Mouse (Mus musculus): ENCODE data around the gene Armcx6.

GRCm38 (mm10) chrX:134752584-134752983, 1.4 kb upstream of the Armcx6 start:
- TF ChIP-seq CTCF (IDR thresholded peaks at IDR 0.05; ENCODE audit: control insufficient read depth, insufficient read depth, insufficient replicate concordance, low read depth, low read length) (no peak), POLR2A (IDR thresholded peaks at IDR 0.05; ENCODE audit: control insufficient read depth, low read depth, low read length) (no peak)

Measured in testis, adult 2 months (tissue).